Mouse (Mus musculus) limb, embryonic 15.5 days (tissue): Measurements from ENCODE around the gene Pon3. TPM values are rescaled to one million over a fixed set of nuclear protein-coding genes. Genes with fewer than 3 reads are reported as not detected.

ENCODE experiments used
- ATAC-seq: fragments of 200-750 bp; cut with Nextera tagmentation; 2 replicates; pipeline ENCODE4 v1.8.0; 2017; ENCODE audit warnings: low read depth, moderate TSS enrichment; ENCODE audit not compliant: insufficient number of reproducible peaks, low FRiP score, low TSS enrichment
- H3K27ac ChIP-seq: fragments of 300-500 bp; sonication (generic); 2 replicates; pipeline ENCODE4 v1.5.1; 2015; ENCODE audit warnings: moderate library complexity, mild to moderate bottlenecking, inconsistent platforms
- H3K27me3 ChIP-seq: fragments of 300-500 bp; sonication (generic); 2 replicates; pipeline ENCODE4 v1.6.1; 2015; ENCODE audit warnings: inconsistent platforms
- H3K36me3 ChIP-seq: fragments of 300-500 bp; sonication (generic); 2 replicates; pipeline ENCODE4 v1.6.1; 2015; ENCODE audit warnings: inconsistent platforms
- H3K4me1 ChIP-seq: fragments of 300-500 bp; sonication (generic); 2 replicates; pipeline ENCODE4 v1.6.1; 2015; ENCODE audit warnings: inconsistent platforms
- H3K4me2 ChIP-seq: fragments of 300-500 bp; sonication (generic); 2 replicates; pipeline ENCODE4 v1.6.1; 2015; ENCODE audit warnings: mild to moderate bottlenecking, inconsistent platforms
- H3K4me3 ChIP-seq: fragments of 300-500 bp; sonication (generic); 2 replicates; pipeline ENCODE4 v1.5.1; 2015; ENCODE audit warnings: mild to moderate bottlenecking, inconsistent platforms
- H3K9ac ChIP-seq: fragments of 300-500 bp; sonication (generic); 2 replicates; pipeline ENCODE4 v1.6.1; 2015; ENCODE audit warnings: inconsistent platforms
- H3K9me3 ChIP-seq: fragments of 300-500 bp; sonication (generic); 2 replicates; pipeline ENCODE4 v1.6.1; 2016; ENCODE audit warnings: inconsistent platforms
- WGBS: fragments of 180-500 bp; shearing (Covaris S2); methylation state at CpG from one replicate; pipeline ENCODE4 v1.1.7; 2015; 5-methylcytosine and 5-hydroxymethylcytosine counted together
- polyA plus RNA-seq: library from polyadenylated mRNA; unstranded; fragments of >200 nt; fragmentation: Nextera tagmentation; extraction: Ambion mirVana; gene quantifications from 2 replicates; pipeline ENCODE4 v1.2.1, GENCODE M21; 2015

Pon3 gene
- polyA plus RNA-seq, result 10.1 and 11.8 TPM in 2 replicates

GRCm38 (mm10) chr6:5255722-5256451 is at the start of gene Pon3:
TSS of gene Pon3 (minus strand) at chr6:5256286.
- 7% methylated on average over 16 of the region's 16 CpGs for WGBS
- no peak for ATAC-seq
- H3K36me3 ChIP-seq, result no peaks in the 10 kb centered on the region

GRCm38 (mm10) chr6:5304956-5305355 is 48.9 kb upstream of the Pon3 start:
- Histone ChIP-seq H3K27ac (no peak overlapping the region), H3K36me3 (no peaks in the 10 kb centered on the region), H3K4me2 (no peak overlapping the region), H3K9ac (no peak overlapping the region), H3K4me1 (no peaks in the 10 kb centered on the region), H3K4me3 (no peak overlapping the region), H3K27me3 (no peaks in the 10 kb centered on the region), H3K9me3 (no peaks in the 10 kb centered on the region)
- WGBS, result 84% methylated on average over 8 of the region's 8 CpGs
- no peak for ATAC-seq

More at GRCm38 (mm10) chr6:5255722-5256451, at the start of gene Pon3:
- 0 out of 2 replicates have a peak within 1 kb of the TSS, but pooled peaks have one; percentile 6 for H3K27ac ChIP-seq
- no peaks in the 10 kb centered on the region for H3K27me3 ChIP-seq
- peaks cover 9% of the 10 kb centered on the region for H3K4me1 ChIP-seq
- H3K4me2 ChIP-seq, result peak within 1 kb of the TSS; percentile 56
- H3K9ac ChIP-seq, result 0 out of 2 replicates have a peak within 1 kb of the TSS, but pooled peaks have one; percentile 21
- no peaks in the 10 kb centered on the region for H3K9me3 ChIP-seq
- H3K4me3 ChIP-seq, result peak within 1 kb of the TSS; percentile 42

GRCm38 (mm10) chr6:5300629-5301028 is 44.5 kb upstream of the Pon3 start:
- ATAC-seq, result no peak
- H3K27ac ChIP-seq, result no peak overlapping the region
- H3K9me3 ChIP-seq, result no peaks in the 10 kb centered on the region
- H3K36me3 ChIP-seq, result no peaks in the 10 kb centered on the region
- H3K4me2 ChIP-seq, result no peak overlapping the region
- no peaks in the 10 kb centered on the region for H3K27me3 ChIP-seq
- H3K9ac ChIP-seq, result no peak overlapping the region
- H3K4me1 ChIP-seq, result peaks cover 9% of the 10 kb centered on the region; the same call in 1 of the 2 replicates
- H3K4me3 ChIP-seq, result no peak overlapping the region
- WGBS, result 75% methylated on average over 8 of the region's 8 CpGs

- no peak overlapping the region for H3K4me2 ChIP-seq
- H3K4me3 ChIP-seq, result no peak overlapping the region
- H3K9me3 ChIP-seq, result no peaks in the 10 kb centered on the region
- ATAC-seq, result no peak
- H3K4me1 ChIP-seq, result peaks cover 9% of the 10 kb centered on the region; the same call in 1 of the 2 replicates
- no peak overlapping the region for H3K27ac ChIP-seq
- H3K36me3 ChIP-seq, result no peaks in the 10 kb centered on the region
- WGBS, result 49% methylated on average over 5 of the region's 5 CpGs
- H3K9ac ChIP-seq, result no peak overlapping the region
- no peaks in the 10 kb centered on the region for H3K27me3 ChIP-seq
These were observed 43.5 kb upstream of the Pon3 start for GRCm38 (mm10) chr6:5299561-5299960.

GRCm38 (mm10) chr6:5298092-5298554 is 42.0 kb upstream of the Pon3 start, which contains the start of gene Pon2:
TSS of gene Pon2 (minus strand) at chr6:5298455.
- Histone ChIP-seq H3K9ac (peak within 1 kb of the TSS; percentile 76), H3K27ac (peak within 1 kb of the TSS; percentile 91), H3K4me1 (peaks cover 9% of the 10 kb centered on the region; the same call in 1 of the 2 replicates), H3K36me3 (no peaks in the 10 kb centered on the region), H3K27me3 (no peaks in the 10 kb centered on the region), H3K4me2 (peak within 1 kb of the TSS; percentile 65), H3K9me3 (no peaks in the 10 kb centered on the region), H3K4me3 (peak within 1 kb of the TSS; percentile 70)
- under 1% methylated on average over 47 of the region's 47 CpGs for WGBS
- ATAC-seq, result peak; percentile 87

- peaks cover 9% of the 10 kb centered on the region; the same call in 1 of the 2 replicates for H3K4me1 ChIP-seq
- peak; percentile 66; the same call in 1 of the 2 replicates for ATAC-seq
- WGBS, result 2% methylated on average over 25 of the region's 25 CpGs
These were observed 41.4 kb upstream of the Pon3 start for GRCm38 (mm10) chr6:5297321-5298091.

GRCm38 (mm10) chr6:5296067-5296466 is 40.0 kb upstream of the Pon3 start:
- no peak overlapping the region for H3K27ac ChIP-seq
- H3K27me3 ChIP-seq, result no peaks in the 10 kb centered on the region
- H3K36me3 ChIP-seq, result no peaks in the 10 kb centered on the region
- no peak overlapping the region for H3K4me2 ChIP-seq
- H3K9ac ChIP-seq, result no peak overlapping the region
- no peak for ATAC-seq
- 93% methylated on average over 7 of the region's 7 CpGs for WGBS
- H3K4me1 ChIP-seq, result peaks cover 18% of the 10 kb centered on the region
- H3K4me3 ChIP-seq, result no peak overlapping the region
- no peaks in the 10 kb centered on the region for H3K9me3 ChIP-seq

More at GRCm38 (mm10) chr6:5297321-5298091, 41.4 kb upstream of the Pon3 start:
- Histone ChIP-seq H3K9me3 (no peaks in the 10 kb centered on the region), H3K4me3 (peak overlapping the region; percentile 70), H3K9ac (peak overlapping the region; percentile 76), H3K27me3 (no peaks in the 10 kb centered on the region), H3K4me2 (peak overlapping the region; percentile 65), H3K36me3 (no peaks in the 10 kb centered on the region), H3K27ac (peak overlapping the region; percentile 91)

- Histone ChIP-seq H3K9ac (no peak overlapping the region), H3K4me1 (peaks cover 18% of the 10 kb centered on the region), H3K27me3 (no peaks in the 10 kb centered on the region), H3K4me3 (no peak overlapping the region), H3K36me3 (no peaks in the 10 kb centered on the region), H3K9me3 (no peaks in the 10 kb centered on the region), H3K27ac (no peak overlapping the region), H3K4me2 (no peak overlapping the region)
- WGBS, result 88% methylated on average over 16 of the region's 16 CpGs
- no peak for ATAC-seq
These were observed 38.8 kb upstream of the Pon3 start for GRCm38 (mm10) chr6:5294659-5295449.

- ATAC-seq, result no peak
- Histone ChIP-seq H3K4me2 (no peak overlapping the region), H3K27me3 (no peaks in the 10 kb centered on the region), H3K36me3 (no peaks in the 10 kb centered on the region), H3K9me3 (no peaks in the 10 kb centered on the region), H3K9ac (no peak overlapping the region), H3K27ac (no peak overlapping the region), H3K4me1 (peaks cover 13% of the 10 kb centered on the region), H3K4me3 (no peak overlapping the region)
- 81% methylated on average over 5 of the region's 5 CpGs for WGBS
These were observed 36.8 kb upstream of the Pon3 start for GRCm38 (mm10) chr6:5292841-5293240.

GRCm38 (mm10) chr6:5291450-5291849 is 35.4 kb upstream of the Pon3 start:
- H3K9ac ChIP-seq, result no peak overlapping the region
- H3K4me3 ChIP-seq, result no peak overlapping the region
- ATAC-seq, result no peak
- no peak overlapping the region for H3K27ac ChIP-seq
- H3K4me2 ChIP-seq, result no peak overlapping the region
- H3K36me3 ChIP-seq, result no peaks in the 10 kb centered on the region
- peaks cover 9% of the 10 kb centered on the region; the same call in 1 of the 2 replicates for H3K4me1 ChIP-seq
- 51% methylated on average over 4 of the region's 4 CpGs for WGBS
- no peaks in the 10 kb centered on the region for H3K9me3 ChIP-seq
- H3K27me3 ChIP-seq, result no peaks in the 10 kb centered on the region

GRCm38 (mm10) chr6:5287919-5288318 is 31.8 kb upstream of the Pon3 start:
- no peaks in the 10 kb centered on the region for H3K9me3 ChIP-seq
- 65% methylated on average over 5 of the region's 5 CpGs for WGBS
- H3K4me3 ChIP-seq, result no peak overlapping the region
- ATAC-seq, result no peak
- no peak overlapping the region for H3K9ac ChIP-seq
- H3K27me3 ChIP-seq, result no peaks in the 10 kb centered on the region
- no peak overlapping the region for H3K4me2 ChIP-seq
- peaks cover 9% of the 10 kb centered on the region; the same call in 1 of the 2 replicates for H3K4me1 ChIP-seq
- H3K27ac ChIP-seq, result no peak overlapping the region
- no peaks in the 10 kb centered on the region for H3K36me3 ChIP-seq
